Mouse (Mus musculus): ENCODE measurements at regions not wholly inside any gene's neighbourhood (a gene's known extent, or its start where the extent isn't known, plus 50 kb on each side); places are given as distances from the start of the nearest gene placed in this dataset.

- 75% methylated on average over 3 of the region's 3 CpGs for WGBS
- H3K4me1 ChIP-seq (ENCODE audit: control insufficient read depth, insufficient read depth, low read length): no peaks in the 10 kb centered on the region
- no peaks in the 10 kb centered on the region for H3K27me3 ChIP-seq (ENCODE audit: control insufficient read depth, insufficient read depth, low read length)
- no peak for DNase-seq (ENCODE audit: extremely low read depth, low read depth, low spot score)
- H3K27ac ChIP-seq (replicated peaks; ENCODE audit: insufficient read depth, low read depth, low read length): no peak overlapping the region
- no peaks in the 10 kb centered on the region for H3K79me2 ChIP-seq (ENCODE audit: control insufficient read depth, insufficient read depth, low read length)
- H3K36me3 ChIP-seq (ENCODE audit: control insufficient read depth, insufficient read depth, low read length): no peaks in the 10 kb centered on the region
- TF ChIP-seq POLR2A (IDR thresholded peaks at IDR 0.05; ENCODE audit: extremely low read depth, insufficient read depth, low read length): no peak
- no peak for TF ChIP-seq CTCF (IDR thresholded peaks at IDR 0.05; ENCODE audit: low read depth, low read length)
- no peak overlapping the region for H3K4me3 ChIP-seq (ENCODE audit: insufficient read depth, low read depth, low read length)
- no peak overlapping the region for H3K9ac ChIP-seq (ENCODE audit: low read depth, low read length)
Measured at GRCm38 (mm10) chr14:114001377-114001776, 687.0 kb downstream of the Tpm3-rs7 start.

- TF ChIP-seq CTCF (IDR thresholded peaks at IDR 0.05; ENCODE audit: low read depth, low read length) (no peak), POLR2A (IDR thresholded peaks at IDR 0.05; ENCODE audit: extremely low read depth, insufficient read depth, low read length) (no peak)
- H3K79me2 ChIP-seq (ENCODE audit: control insufficient read depth, insufficient read depth, low read length): no peaks in the 10 kb centered on the region
- H3K27me3 ChIP-seq (ENCODE audit: control insufficient read depth, insufficient read depth, low read length): no peaks in the 10 kb centered on the region
- no peak overlapping the region for H3K27ac ChIP-seq (replicated peaks; ENCODE audit: insufficient read depth, low read depth, low read length)
- H3K9ac ChIP-seq (ENCODE audit: low read depth, low read length): no peak overlapping the region
- no peak for DNase-seq (ENCODE audit: extremely low read depth, low read depth, low spot score)
- no peaks in the 10 kb centered on the region for H3K4me1 ChIP-seq (ENCODE audit: control insufficient read depth, insufficient read depth, low read length)
- 81% methylated on average over 1 of the region's 1 CpGs for WGBS
- H3K36me3 ChIP-seq (ENCODE audit: control insufficient read depth, insufficient read depth, low read length): no peaks in the 10 kb centered on the region
- H3K4me3 ChIP-seq (ENCODE audit: insufficient read depth, low read depth, low read length): no peak overlapping the region
Measured at GRCm38 (mm10) chr14:114002420-114002819, 688.0 kb downstream of the Tpm3-rs7 start.

- TF ChIP-seq CTCF (IDR thresholded peaks at IDR 0.05; ENCODE audit: low read depth, low read length): no peak
- WGBS: 66% methylated on average over 1 of the region's 1 CpGs
Measured at GRCm38 (mm10) chr14:114037063-114037462, 722.7 kb downstream of the Tpm3-rs7 start.

GRCm38 (mm10) chr14:114038611-114039312, 724.4 kb downstream of the Tpm3-rs7 start:
- Histone ChIP-seq H3K36me3 (ENCODE audit: control insufficient read depth, insufficient read depth, low read length) (no peaks in the 10 kb centered on the region), H3K79me2 (ENCODE audit: control insufficient read depth, insufficient read depth, low read length) (no peaks in the 10 kb centered on the region), H3K27ac (replicated peaks; ENCODE audit: insufficient read depth, low read depth, low read length) (no peak overlapping the region), H3K4me3 (ENCODE audit: insufficient read depth, low read depth, low read length) (no peak overlapping the region), H3K27me3 (ENCODE audit: control insufficient read depth, insufficient read depth, low read length) (no peaks in the 10 kb centered on the region), H3K9ac (ENCODE audit: low read depth, low read length) (no peak overlapping the region), H3K4me1 (ENCODE audit: control insufficient read depth, insufficient read depth, low read length) (no peaks in the 10 kb centered on the region)
- no peak for TF ChIP-seq POLR2A (IDR thresholded peaks at IDR 0.05; ENCODE audit: extremely low read depth, insufficient read depth, low read length)
- TF ChIP-seq CTCF (IDR thresholded peaks at IDR 0.05; ENCODE audit: low read depth, low read length): no peak
- WGBS: 56% methylated on average over 3 of the region's 3 CpGs
- no peak for DNase-seq (ENCODE audit: extremely low read depth, low read depth, low spot score)

More at GRCm38 (mm10) chr14:114037063-114037462, 722.7 kb downstream of the Tpm3-rs7 start:
- no peak for DNase-seq (ENCODE audit: extremely low read depth, low read depth, low spot score)
- no peak overlapping the region for H3K9ac ChIP-seq (ENCODE audit: low read depth, low read length)
- no peak overlapping the region for H3K27ac ChIP-seq (replicated peaks; ENCODE audit: insufficient read depth, low read depth, low read length)
- H3K4me3 ChIP-seq (ENCODE audit: insufficient read depth, low read depth, low read length): no peak overlapping the region
- H3K27me3 ChIP-seq (ENCODE audit: control insufficient read depth, insufficient read depth, low read length): no peaks in the 10 kb centered on the region
- H3K4me1 ChIP-seq (ENCODE audit: control insufficient read depth, insufficient read depth, low read length): no peaks in the 10 kb centered on the region
- no peaks in the 10 kb centered on the region for H3K36me3 ChIP-seq (ENCODE audit: control insufficient read depth, insufficient read depth, low read length)
- H3K79me2 ChIP-seq (ENCODE audit: control insufficient read depth, insufficient read depth, low read length): no peaks in the 10 kb centered on the region

- 91% methylated on average over 5 of the region's 5 CpGs for WGBS
- TF ChIP-seq POLR2A (IDR thresholded peaks at IDR 0.05; ENCODE audit: extremely low read depth, insufficient read depth, low read length) (no peak), CTCF (IDR thresholded peaks at IDR 0.05; ENCODE audit: low read depth, low read length) (no peak)
- no peaks in the 10 kb centered on the region for H3K79me2 ChIP-seq (ENCODE audit: control insufficient read depth, insufficient read depth, low read length)
- no peak for DNase-seq (ENCODE audit: extremely low read depth, low read depth, low spot score)
- no peak overlapping the region for H3K4me3 ChIP-seq (ENCODE audit: insufficient read depth, low read depth, low read length)
- H3K36me3 ChIP-seq (ENCODE audit: control insufficient read depth, insufficient read depth, low read length): no peaks in the 10 kb centered on the region
- H3K4me1 ChIP-seq (ENCODE audit: control insufficient read depth, insufficient read depth, low read length): no peaks in the 10 kb centered on the region
- H3K9ac ChIP-seq (ENCODE audit: low read depth, low read length): no peak overlapping the region
- H3K27ac ChIP-seq (replicated peaks; ENCODE audit: insufficient read depth, low read depth, low read length): no peak overlapping the region
- no peaks in the 10 kb centered on the region for H3K27me3 ChIP-seq (ENCODE audit: control insufficient read depth, insufficient read depth, low read length)
Measured at GRCm38 (mm10) chr14:114053558-114054235, 739.3 kb downstream of the Tpm3-rs7 start.

GRCm38 (mm10) chr14:114061347-114061746, 746.9 kb downstream of the Tpm3-rs7 start:
- Histone ChIP-seq H3K27me3 (ENCODE audit: control insufficient read depth, insufficient read depth, low read length) (no peaks in the 10 kb centered on the region), H3K9ac (ENCODE audit: low read depth, low read length) (no peak overlapping the region), H3K36me3 (ENCODE audit: control insufficient read depth, insufficient read depth, low read length) (no peaks in the 10 kb centered on the region), H3K4me3 (ENCODE audit: insufficient read depth, low read depth, low read length) (no peak overlapping the region), H3K79me2 (ENCODE audit: control insufficient read depth, insufficient read depth, low read length) (no peaks in the 10 kb centered on the region), H3K4me1 (ENCODE audit: control insufficient read depth, insufficient read depth, low read length) (no peaks in the 10 kb centered on the region), H3K27ac (replicated peaks; ENCODE audit: insufficient read depth, low read depth, low read length) (no peak overlapping the region)
- no peak for TF ChIP-seq POLR2A (IDR thresholded peaks at IDR 0.05; ENCODE audit: extremely low read depth, insufficient read depth, low read length)
- TF ChIP-seq CTCF (IDR thresholded peaks at IDR 0.05; ENCODE audit: low read depth, low read length): no peak
- no peak for DNase-seq (ENCODE audit: extremely low read depth, low read depth, low spot score)
- WGBS: 72% methylated on average over 2 of the region's 2 CpGs
